Mouse (Mus musculus) midbrain, embryonic 16.5 days (tissue): Measurements from ENCODE around the gene Lrp5. TPM values are rescaled to one million over a fixed set of nuclear protein-coding genes. Genes with fewer than 3 reads are reported as not detected.
"Not testable (repeated sequence)": the region's sequence is repeated elsewhere in the genome, so short reads cannot be mapped to it uniquely, and the experiment has no call there.

Experiments used
- ATAC-seq: fragments of 200-750 bp; cut with Nextera tagmentation; 2 replicates; pipeline ENCODE4 v1.8.0; 2017; ENCODE audit warnings: moderate TSS enrichment
- H3K27ac ChIP-seq: fragments of 300-500 bp; sonication (generic); 2 replicates; pipeline ENCODE4 v1.5.1; 2014; ENCODE audit warnings: mild to moderate bottlenecking, low read length, mixed read lengths
- H3K27me3 ChIP-seq: fragments of 300-500 bp; sonication (generic); 2 replicates; pipeline ENCODE4 v1.6.1; 2014; ENCODE audit warnings: low read depth, low read length, mixed read lengths; ENCODE audit not compliant: control insufficient read depth, insufficient read depth
- H3K36me3 ChIP-seq: fragments of 300-500 bp; sonication (generic); 2 replicates; pipeline ENCODE4 v1.6.1; 2014; ENCODE audit warnings: mild to moderate bottlenecking, low read length, moderate library complexity, mixed read lengths; ENCODE audit not compliant: control insufficient read depth, insufficient read depth
- H3K4me1 ChIP-seq: fragments of 300-500 bp; sonication (generic); 2 replicates; pipeline ENCODE4 v1.6.1; 2014; ENCODE audit warnings: mild to moderate bottlenecking, low read length, mixed read lengths; ENCODE audit not compliant: control insufficient read depth, insufficient read depth
- H3K4me2 ChIP-seq: fragments of 300-500 bp; sonication (generic); 2 replicates; pipeline ENCODE4 v1.6.1; 2014; ENCODE audit warnings: mild to moderate bottlenecking, low read length, mixed read lengths
- H3K4me3 ChIP-seq: fragments of 300-500 bp; sonication (generic); 2 replicates; pipeline ENCODE4 v1.5.1; 2014; ENCODE audit warnings: low read depth, mild to moderate bottlenecking, low read length, moderate library complexity, mixed read lengths
- H3K9ac ChIP-seq: fragments of 300-500 bp; sonication (generic); 2 replicates; pipeline ENCODE4 v1.6.1; 2014; ENCODE audit warnings: low read depth, low read length, mixed read lengths
- H3K9me3 ChIP-seq: fragments of 300-500 bp; sonication (generic); replicated peaks from 2 replicates; pipeline ENCODE4 v1.6.1; 2014; ENCODE audit warnings: mild to moderate bottlenecking, low read length, mixed read lengths; ENCODE audit not compliant: control insufficient read depth, poor library complexity, severe bottlenecking
- WGBS: fragments of 180-500 bp; shearing (Covaris S2); extraction: QIAGEN DNeasy Blood & Tissue Kit; methylation state at CpG from one replicate; pipeline ENCODE4 v1.1.7; 2014; 5-methylcytosine and 5-hydroxymethylcytosine counted together
- polyA plus RNA-seq: library from polyadenylated mRNA; unstranded; fragments of >200 nt; fragmentation: Nextera tagmentation; extraction: Ambion mirVana; gene quantifications from 2 replicates; pipeline ENCODE4 v1.2.1, GENCODE M21; 2015

Lrp5 gene
- polyA plus RNA-seq, 1 experiment from 2014 or later = 0.89 TPM

GRCm38 (mm10) chr19:3593379-3594055 is 92.8 kb downstream of the Lrp5 start:
- H3K4me2 ChIP-seq = no peak overlapping the region
- WGBS = 88% methylated on average over 7 of the region's 7 CpGs
- no peaks in the 10 kb centered on the region for H3K4me1 ChIP-seq
- no peak overlapping the region for H3K4me3 ChIP-seq
- no peak overlapping the region for H3K9ac ChIP-seq
- no peaks in the 10 kb centered on the region for H3K27me3 ChIP-seq
- H3K36me3 ChIP-seq = no peaks in the 10 kb centered on the region; the same call in 1 of the 2 replicates
- no peak for ATAC-seq
- H3K27ac ChIP-seq = no peak overlapping the region
- no peaks in the 10 kb centered on the region for H3K9me3 ChIP-seq

GRCm38 (mm10) chr19:3589968-3590367 is 96.4 kb downstream of the Lrp5 start:
- Histone ChIP-seq H3K9ac (no peak overlapping the region), H3K27ac (no peak overlapping the region), H3K4me2 (no peak overlapping the region), H3K4me1 (no peaks in the 10 kb centered on the region), H3K4me3 (no peak overlapping the region), H3K9me3 (no peaks in the 10 kb centered on the region), H3K36me3 (no peaks in the 10 kb centered on the region), H3K27me3 (no peaks in the 10 kb centered on the region)
- no peak for ATAC-seq
- WGBS = 98% methylated on average over 4 of the region's 4 CpGs

- no peak for ATAC-seq
- Histone ChIP-seq H3K4me2 (no peak overlapping the region), H3K4me1 (no peaks in the 10 kb centered on the region), H3K9me3 (no peaks in the 10 kb centered on the region), H3K36me3 (no peaks in the 10 kb centered on the region), H3K9ac (no peak overlapping the region), H3K27ac (no peak overlapping the region), H3K4me3 (no peak overlapping the region), H3K27me3 (no peaks in the 10 kb centered on the region)
- WGBS = 88% methylated on average over 5 of the region's 5 CpGs
These were observed 96.8 kb downstream of the Lrp5 start for GRCm38 (mm10) chr19:3589547-3589946.

- not testable (repeated sequence) for H3K4me3 ChIP-seq, H3K4me1 ChIP-seq, ATAC-seq, H3K9ac ChIP-seq, H3K36me3 ChIP-seq, H3K27me3 ChIP-seq, H3K9me3 ChIP-seq, H3K4me2 ChIP-seq, H3K27ac ChIP-seq
- WGBS = 91% methylated on average over 5 of the region's 5 CpGs
These were observed 98.6 kb downstream of the Lrp5 start for GRCm38 (mm10) chr19:3587729-3588128.

- H3K36me3 ChIP-seq = no peaks in the 10 kb centered on the region
- WGBS = 63% methylated on average over 1 of the region's 1 CpGs
- no peak overlapping the region for H3K4me2 ChIP-seq
These were observed 99.8 kb downstream of the Lrp5 start for GRCm38 (mm10) chr19:3586540-3586939.

GRCm38 (mm10) chr19:3586026-3586425 is 100.3 kb downstream of the Lrp5 start:
- H3K36me3 ChIP-seq = no peaks in the 10 kb centered on the region
- no peak overlapping the region for H3K9ac ChIP-seq
- H3K4me2 ChIP-seq = no peak overlapping the region
- no peak overlapping the region for H3K4me3 ChIP-seq
- no peaks in the 10 kb centered on the region for H3K9me3 ChIP-seq
- no peak overlapping the region for H3K27ac ChIP-seq
- H3K4me1 ChIP-seq = no peaks in the 10 kb centered on the region
- 94% methylated on average over 9 of the region's 9 CpGs for WGBS
- ATAC-seq = no peak
- H3K27me3 ChIP-seq = no peaks in the 10 kb centered on the region

More at GRCm38 (mm10) chr19:3586540-3586939, 99.8 kb downstream of the Lrp5 start:
- H3K4me1 ChIP-seq = no peaks in the 10 kb centered on the region
- H3K4me3 ChIP-seq = no peak overlapping the region
- no peaks in the 10 kb centered on the region for H3K9me3 ChIP-seq
- H3K9ac ChIP-seq = no peak overlapping the region
- H3K27me3 ChIP-seq = no peaks in the 10 kb centered on the region
- ATAC-seq = no peak
- no peak overlapping the region for H3K27ac ChIP-seq

- H3K27me3 ChIP-seq = no peaks in the 10 kb centered on the region
- no peak overlapping the region for H3K4me2 ChIP-seq
- 23% methylated on average over 7 of the region's 7 CpGs for WGBS
- no peak for ATAC-seq
- H3K9me3 ChIP-seq = no peaks in the 10 kb centered on the region
- H3K9ac ChIP-seq = no peak overlapping the region
- H3K27ac ChIP-seq = no peak overlapping the region
- H3K4me1 ChIP-seq = peaks cover 5% of the 10 kb centered on the region; the same call in 1 of the 2 replicates
- H3K36me3 ChIP-seq = no peaks in the 10 kb centered on the region
- H3K4me3 ChIP-seq = no peak overlapping the region
These were observed 105.0 kb downstream of the Lrp5 start for GRCm38 (mm10) chr19:3581326-3581725.

- H3K27me3 ChIP-seq = no peaks in the 10 kb centered on the region
- H3K36me3 ChIP-seq = no peaks in the 10 kb centered on the region
- peaks cover 21% of the 10 kb centered on the region for H3K4me1 ChIP-seq
- no peak overlapping the region for H3K4me2 ChIP-seq
- no peaks in the 10 kb centered on the region for H3K9me3 ChIP-seq
- ATAC-seq = no peak
- no peak overlapping the region for H3K27ac ChIP-seq
- H3K9ac ChIP-seq = no peak overlapping the region
- H3K4me3 ChIP-seq = no peak overlapping the region
These were observed 108.5 kb downstream of the Lrp5 start for GRCm38 (mm10) chr19:3577911-3578290.

- no peak overlapping the region for H3K27ac ChIP-seq
- H3K4me1 ChIP-seq = peaks cover 21% of the 10 kb centered on the region
- H3K9me3 ChIP-seq = no peaks in the 10 kb centered on the region
- no peak overlapping the region for H3K4me2 ChIP-seq
- no peak for ATAC-seq
- no peaks in the 10 kb centered on the region for H3K36me3 ChIP-seq
- no peak overlapping the region for H3K4me3 ChIP-seq
- no peaks in the 10 kb centered on the region for H3K27me3 ChIP-seq
- 90% methylated on average over 4 of the region's 4 CpGs for WGBS
- no peak overlapping the region for H3K9ac ChIP-seq
These were observed 109.0 kb downstream of the Lrp5 start for GRCm38 (mm10) chr19:3577265-3577910.
